Mouse (Mus musculus) right cerebral cortex, postnatal 4 days (tissue): ENCODE data around the gene Tmcc3.
"Not testable (repeated sequence)": the region's sequence is repeated elsewhere in the genome, so short reads cannot be mapped to it uniquely, and the experiment has no call there.

Source experiments
- DNase-seq: peaks from one replicate; pipeline ENCODE4 v3.0.0-alpha.2; 2022

Gene Tmcc3

GRCm38 (mm10) chr10:94595705-94596104 is 284.0 kb downstream of the Tmcc3 start:
- peak; percentile 43 for DNase-seq

GRCm38 (mm10) chr10:94599846-94600245 is 288.1 kb downstream of the Tmcc3 start:
- not testable (repeated sequence) for DNase-seq

DNA sequence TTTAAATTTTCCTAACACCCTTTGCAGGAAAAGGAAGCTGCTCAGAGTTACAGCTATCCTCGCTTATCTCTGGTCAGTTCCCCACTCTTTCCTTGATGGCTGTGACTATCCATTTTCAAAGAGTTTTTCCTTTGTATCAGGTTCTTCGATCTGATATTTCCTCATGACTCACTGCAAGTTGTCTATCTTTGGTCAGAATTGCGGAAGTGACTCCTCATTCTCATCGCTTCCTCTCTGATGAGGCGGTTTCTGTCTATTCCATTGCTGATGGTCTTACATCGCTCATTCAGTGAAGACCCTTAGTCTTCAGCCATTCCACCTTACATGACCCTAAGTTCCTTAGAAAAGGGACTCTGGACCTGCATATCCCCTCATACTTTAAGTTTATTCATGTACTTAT is 289.3 kb downstream of the Tmcc3 start:
- DNase-seq = no peak

DNA sequence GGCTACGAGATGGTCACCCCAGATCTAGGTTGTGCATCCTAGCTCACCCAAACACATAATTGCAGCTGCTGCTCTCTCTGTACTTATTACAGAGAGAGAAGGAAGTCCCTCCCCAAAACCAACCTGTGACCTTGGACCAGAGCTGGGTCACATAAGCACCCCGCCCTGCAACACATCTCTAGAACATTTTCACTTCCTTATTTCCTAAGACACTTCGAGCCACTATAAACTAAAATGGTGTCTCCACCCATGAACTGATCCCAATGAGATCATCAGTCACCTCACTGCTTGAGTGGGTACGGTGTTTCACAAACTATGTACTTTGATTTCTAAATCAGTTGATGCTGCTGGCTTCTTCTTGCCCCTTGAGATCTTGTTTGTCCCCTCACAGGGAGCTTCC is 293.7 kb downstream of the Tmcc3 start:
- DNase-seq = no peak

DNA sequence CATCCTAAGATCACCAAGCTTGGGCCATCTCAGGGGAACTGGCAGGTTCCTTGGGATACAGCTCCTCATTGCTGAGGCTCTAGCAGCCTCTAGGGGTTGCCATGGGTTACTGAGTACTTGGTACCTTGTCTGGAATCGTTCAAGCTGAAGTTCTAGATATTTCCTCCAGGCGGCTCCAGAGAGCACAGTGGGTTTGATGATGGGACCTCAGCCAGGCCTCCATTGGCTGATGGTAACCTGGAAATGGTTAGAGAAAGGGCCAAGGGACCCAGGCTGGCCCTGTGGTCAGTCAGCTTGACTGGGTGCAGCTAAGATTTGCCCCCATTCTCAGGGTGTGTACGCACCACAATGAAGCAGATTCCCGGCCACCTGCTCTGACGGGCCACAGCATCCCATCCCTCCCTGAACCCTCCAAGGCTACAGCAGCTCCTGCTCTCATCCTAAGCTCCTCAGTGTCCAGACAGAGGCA is 297.6 kb downstream of the Tmcc3 start:
- peak; percentile 56 for DNase-seq

- DNase-seq = peak; percentile 49
Measured at GRCm38 (mm10) chr10:94611228-94611968, 299.6 kb downstream of the Tmcc3 start.

GRCm38 (mm10) chr10:94611969-94612440 is 300.3 kb downstream of the Tmcc3 start:
- no peak for DNase-seq

DNA sequence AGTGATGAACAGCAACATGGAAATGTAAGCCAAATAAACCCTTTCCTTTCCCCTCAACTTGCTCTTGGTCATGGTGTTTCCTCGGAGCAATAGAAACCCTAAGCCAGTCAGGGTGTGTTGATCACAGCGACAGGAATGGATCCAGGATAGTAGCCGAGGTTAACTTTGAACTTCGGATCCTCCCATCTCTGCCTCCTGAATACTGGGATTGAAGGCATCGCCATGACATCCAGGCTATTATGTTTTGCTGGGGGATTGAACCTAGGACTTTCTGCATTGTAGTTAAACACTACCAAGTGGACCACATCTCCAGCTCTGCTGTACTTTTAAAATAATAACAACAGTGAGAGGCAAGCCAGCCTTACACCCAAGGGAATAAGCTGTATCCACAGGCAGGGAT is 307.8 kb downstream of the Tmcc3 start:
- DNase-seq = no peak

DNA sequence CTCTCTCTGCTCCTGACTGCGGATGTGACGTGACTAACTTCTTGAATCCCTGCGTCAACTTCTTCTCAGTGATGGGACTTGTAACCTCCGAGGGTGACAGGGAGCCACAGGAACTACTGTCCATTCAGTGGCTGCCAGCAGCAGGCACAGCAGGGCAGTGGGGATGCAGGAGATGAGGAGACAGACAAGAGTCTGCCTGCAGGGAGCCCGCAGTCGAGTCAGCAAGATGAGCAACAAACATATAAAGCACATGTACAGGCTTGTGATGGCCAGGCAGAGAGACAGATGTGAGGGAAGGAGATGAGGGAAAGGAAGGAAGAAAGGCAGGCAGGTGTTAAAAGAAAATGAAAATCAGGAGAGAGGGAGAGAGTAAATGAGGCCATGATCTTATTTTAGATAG is 308.8 kb downstream of the Tmcc3 start:
- DNase-seq = no peak

GRCm38 (mm10) chr10:94621420-94622225 is 309.9 kb downstream of the Tmcc3 start:
- peak; percentile 38 for DNase-seq

- DNase-seq = no peak
Measured at GRCm38 (mm10) chr10:94622281-94622680, 310.5 kb downstream of the Tmcc3 start.

DNA sequence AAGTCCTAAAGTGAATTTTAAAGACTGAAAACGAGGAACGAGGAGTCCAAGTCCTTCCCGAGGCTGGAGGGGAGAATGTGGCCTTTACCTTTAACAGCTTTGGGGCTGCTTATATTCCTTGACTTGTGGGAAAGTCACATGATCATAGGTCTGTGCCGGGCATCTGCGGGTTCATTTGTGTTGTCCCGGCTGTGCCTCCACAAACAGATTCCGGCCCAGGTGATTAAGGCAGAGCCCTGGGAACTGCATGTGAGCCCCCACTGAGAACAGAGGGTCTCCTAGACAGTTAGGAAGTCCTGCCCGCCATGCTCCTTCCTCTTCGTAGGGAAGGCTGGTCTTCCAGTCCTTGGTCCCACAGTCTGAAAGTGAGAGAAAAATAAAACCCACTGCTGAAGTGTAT is 311.1 kb downstream of the Tmcc3 start:
- DNase-seq = no peak

DNA sequence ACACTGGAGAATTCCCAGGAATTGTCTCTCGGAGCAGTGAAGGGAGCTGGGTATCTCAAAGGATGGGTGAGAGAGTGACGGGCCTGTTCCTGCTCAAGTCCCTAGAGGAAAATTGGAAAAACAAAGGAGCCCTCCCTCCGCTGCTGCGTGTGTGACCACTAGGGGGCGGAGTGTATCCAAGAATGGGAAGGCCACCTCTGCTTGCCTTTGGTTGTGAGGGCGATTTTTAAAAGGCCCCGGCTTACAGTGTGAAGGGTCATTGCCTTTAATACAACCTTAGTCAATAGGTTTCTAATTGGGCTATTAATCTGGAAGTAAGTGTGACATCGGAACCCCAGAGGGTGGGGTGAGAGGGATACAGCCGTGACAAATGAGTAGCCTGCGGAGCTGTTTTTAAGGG is 311.9 kb downstream of the Tmcc3 start:
- peak; percentile 93 for DNase-seq

DNA sequence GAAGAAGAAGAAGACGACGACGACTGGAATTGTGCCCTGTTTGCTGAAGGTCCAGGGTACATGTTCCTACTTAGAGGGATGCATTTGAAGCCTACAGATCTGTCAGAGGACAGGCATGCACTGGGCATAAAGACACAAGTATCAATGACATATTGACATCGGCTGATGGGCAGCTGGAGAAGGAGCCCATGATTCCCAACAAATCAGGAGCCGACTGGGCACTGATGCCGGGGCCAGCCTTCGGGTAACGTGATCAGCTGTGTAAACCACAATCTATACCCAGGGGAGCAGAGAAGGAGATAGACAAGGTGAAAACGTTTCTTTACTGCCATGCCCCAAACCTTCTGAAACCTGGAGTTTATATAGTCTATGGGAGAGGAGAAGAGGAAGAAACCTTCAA is 313.3 kb downstream of the Tmcc3 start:
- no peak for DNase-seq

DNA sequence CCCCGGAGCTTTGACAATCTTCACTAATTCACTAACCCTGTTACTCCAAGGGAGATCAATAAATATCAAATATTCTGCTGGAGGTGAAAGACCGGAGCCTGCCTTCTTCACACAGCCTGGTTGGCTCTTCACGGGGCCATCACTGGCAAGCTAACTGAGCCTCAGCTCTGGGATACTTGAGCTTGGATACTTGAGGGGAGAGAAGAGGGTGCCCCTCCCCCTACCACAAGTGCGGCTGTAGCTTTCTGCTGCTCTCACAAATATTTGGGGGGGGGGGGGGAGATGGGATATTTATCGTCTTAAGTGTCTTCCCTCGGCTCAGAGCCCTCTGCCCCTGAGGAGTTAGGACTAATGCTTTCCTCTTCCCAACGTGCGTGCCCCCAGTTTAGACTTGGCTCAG is 313.9 kb downstream of the Tmcc3 start:
- no peak for DNase-seq

DNA sequence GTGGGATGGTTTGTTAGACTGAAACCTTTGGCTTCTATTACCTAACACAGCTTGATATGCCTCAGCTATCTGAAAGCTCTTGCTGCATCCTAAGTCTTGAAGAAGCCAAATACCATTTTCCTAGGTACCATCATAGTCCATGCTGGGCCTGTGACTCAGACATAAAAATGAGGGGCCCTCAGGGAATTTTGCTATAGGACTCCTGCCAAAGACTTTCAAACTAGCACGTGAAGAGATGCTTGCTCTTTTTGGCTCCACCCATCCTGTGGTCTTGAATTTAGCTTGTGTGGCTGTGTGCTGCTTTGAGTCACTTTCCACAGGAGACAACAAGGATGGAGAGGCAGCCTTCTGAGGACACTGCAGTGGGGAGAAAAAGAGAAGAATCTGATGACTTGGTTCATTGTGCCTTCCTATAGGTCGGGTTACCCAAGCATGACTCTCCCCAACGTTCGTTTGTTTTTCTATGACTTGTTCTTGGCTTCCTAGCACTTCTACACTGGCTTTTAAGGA is 319.1 kb downstream of the Tmcc3 start:
- no peak for DNase-seq

DNA sequence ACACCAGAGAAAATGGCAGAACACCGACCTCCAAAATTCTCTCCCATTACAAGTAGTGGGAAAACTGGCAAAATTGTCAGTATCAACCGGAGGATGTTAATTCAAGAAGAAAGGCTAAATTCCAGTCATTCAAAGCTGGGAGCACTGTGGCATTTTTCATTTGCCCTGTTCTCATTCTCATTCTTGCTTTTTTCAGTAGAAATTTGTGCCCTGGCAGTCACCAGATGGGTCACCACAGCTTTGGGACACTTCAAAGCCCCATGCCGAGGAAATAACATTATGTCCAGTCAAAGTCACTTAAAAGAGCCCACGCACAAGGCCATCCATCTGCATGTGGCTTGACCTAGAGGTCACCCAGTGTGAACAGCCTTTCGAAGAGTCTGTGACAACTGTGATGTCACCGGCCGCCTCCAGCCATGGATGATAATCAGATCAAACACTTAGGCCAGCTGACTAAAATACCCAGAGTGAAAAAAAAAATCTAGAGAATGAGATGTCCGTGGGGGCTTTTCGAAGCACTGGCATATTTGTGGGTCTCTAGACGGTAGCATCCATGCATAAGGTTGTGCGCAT is 319.9 kb downstream of the Tmcc3 start:
- no peak for DNase-seq

DNA sequence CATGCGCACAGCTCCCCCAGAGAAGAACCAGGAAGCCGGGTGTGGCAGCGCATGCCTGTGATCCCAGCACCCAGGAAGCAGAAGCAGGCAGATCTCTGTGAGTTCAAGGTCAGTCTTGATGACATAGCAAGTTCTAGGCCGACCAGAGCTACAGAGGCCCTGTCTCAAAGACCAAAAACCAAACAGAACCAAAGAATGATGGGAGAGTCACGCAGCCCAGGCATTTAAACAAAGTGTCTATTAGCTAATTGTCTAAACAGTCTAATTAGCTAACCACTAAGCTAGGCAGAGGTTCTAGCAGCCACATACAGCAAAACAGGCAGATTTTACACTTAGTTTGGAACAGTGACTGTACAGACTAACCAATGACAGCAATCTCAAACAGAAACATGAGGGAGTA is 320.5 kb downstream of the Tmcc3 start:
- no peak for DNase-seq

DNA sequence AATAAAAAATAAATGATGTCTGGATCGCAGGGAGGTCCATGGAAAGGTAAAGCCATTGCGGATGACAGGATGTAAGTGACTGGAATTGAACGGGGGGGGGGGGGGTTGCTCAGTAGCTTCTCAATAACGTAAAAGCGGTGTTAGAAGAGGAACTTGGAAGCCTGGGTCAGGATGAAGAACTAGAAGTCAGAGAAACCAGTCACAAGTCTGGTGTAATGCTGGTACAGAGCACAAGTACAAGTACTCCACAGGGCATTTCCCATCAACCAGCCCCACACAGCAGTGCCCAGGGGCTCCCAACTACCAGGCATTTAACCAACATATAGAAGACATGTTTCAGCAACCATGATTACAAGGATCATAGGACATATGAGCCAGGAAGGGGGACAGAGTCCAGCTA is 326.9 kb downstream of the Tmcc3 start:
- no peak for DNase-seq

- DNase-seq = no peak
Measured at GRCm38 (mm10) chr10:94639281-94639680, 327.5 kb downstream of the Tmcc3 start.

DNA sequence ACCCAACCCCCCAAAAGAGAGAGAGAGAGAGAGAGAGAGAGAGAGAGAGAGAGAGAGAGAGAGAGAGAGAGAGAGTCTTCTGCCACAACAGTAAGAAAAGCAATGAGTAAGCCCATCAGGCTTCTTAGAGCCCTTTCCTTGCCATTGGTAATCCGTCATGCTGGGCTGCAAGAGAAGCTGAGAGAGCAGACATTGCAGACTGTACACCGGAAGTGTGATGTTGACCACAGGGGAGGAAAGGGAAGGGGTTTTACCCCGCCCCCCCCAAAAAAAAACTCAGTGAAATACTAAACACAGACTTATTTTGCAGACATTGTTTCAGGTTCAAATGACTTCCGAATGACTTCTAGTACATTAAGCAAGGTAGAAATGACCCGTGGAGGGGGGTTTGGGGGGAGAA is 328.3 kb downstream of the Tmcc3 start:
- DNase-seq = no peak
